Mouse (Mus musculus) kidney, adult 11 months (tissue): ENCODE measurements around the gene Snrnp70.
"Not testable (repeated sequence)": the region's sequence is repeated elsewhere in the genome, so short reads cannot be mapped to it uniquely, and the experiment has no call there.

Experiments used
- DNase-seq: peaks from one replicate; pipeline ENCODE4 v3.0.0; 2022

The Snrnp70 gene

DNA sequence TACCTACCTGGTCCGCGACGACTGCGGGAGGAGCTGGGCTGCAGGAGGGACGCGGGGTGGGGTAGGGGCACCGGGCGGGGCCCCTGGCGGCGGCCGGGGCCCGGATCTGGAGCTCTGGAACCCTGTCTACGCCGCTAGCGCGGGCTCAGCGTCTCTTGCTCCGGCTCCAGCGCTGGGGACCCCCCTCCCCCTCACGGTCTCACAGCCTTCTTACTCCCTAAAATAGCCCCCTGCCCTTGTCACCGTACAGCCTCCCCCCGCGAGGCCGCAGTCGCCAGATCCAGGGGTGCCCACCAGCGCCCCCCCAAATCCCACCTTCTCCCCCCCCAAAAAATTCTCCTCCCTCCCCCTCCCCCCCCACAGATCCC, 28.9 kb downstream of the Snrnp70 start, which contains the start of gene Ppfia3:
Gene Ppfia3, minus strand, starts transcription at position 368 of the 368 bp plus-strand sequence.
- no peak for DNase-seq

DNA sequence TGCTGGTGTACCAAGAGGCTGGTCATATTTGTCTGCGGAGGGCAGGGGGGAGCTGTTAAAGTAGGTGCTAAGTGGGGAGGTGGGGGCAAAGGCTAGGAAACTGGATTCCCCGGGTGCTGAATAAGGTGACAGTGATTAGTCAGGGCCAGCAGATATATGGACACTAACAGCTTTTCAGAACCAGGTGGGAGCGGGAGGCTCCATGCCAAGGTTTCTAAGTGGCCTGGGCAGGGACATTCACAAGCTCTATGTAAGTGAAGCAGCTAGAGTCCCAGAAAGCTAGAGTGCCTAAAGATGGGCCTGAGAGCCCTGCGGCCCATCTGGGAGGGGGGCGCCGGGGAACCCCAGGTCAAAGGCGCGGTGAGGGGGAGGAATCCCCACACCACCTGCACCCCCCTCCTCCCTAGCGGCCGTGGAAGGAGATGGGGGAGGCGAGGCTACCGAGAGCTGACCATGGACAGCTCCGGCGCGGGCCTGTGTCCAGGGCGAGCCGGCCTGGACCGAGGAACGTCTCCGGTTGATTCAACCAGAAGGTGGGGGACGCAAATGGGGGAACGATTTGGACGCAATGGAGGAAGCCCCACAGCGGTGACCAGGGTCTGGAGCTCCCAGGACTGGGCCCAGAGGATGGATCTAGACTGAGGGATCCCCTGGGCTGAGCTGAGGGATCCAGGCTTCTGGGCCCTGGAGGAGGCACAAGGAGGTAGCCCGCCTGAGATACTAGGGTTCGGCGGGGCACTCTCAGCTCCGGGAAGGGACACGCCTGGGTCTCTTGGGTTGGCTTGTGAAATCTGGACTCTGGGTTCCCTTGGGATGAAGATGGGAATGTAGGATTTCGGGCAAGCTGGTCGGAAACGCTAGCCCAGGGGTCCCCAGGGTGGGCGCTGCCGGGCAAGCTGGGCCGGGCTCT, 29.5 kb downstream of the Snrnp70 start:
- peak; percentile 34 for DNase-seq

DNA sequence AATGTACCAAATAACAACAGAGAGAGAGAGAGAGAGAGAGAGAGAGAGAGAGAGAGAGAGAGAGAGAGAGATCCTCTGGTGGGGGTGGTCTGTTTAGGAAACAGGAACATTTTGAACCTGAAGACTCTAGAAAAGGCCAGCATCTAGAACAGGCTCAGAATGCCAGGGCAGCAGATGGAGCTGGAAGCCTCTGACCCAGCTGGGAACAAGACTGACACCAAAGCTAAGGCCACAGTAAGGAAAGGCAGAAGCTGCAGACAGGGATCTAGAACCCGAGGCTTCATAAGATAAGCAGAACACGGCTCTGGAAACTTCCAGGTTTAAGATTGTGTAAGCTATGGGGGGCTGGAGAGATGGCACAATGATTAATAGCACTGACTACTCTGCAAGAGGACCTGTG, 31.6 kb downstream of the Snrnp70 start:
- DNase-seq = no peak

DNA sequence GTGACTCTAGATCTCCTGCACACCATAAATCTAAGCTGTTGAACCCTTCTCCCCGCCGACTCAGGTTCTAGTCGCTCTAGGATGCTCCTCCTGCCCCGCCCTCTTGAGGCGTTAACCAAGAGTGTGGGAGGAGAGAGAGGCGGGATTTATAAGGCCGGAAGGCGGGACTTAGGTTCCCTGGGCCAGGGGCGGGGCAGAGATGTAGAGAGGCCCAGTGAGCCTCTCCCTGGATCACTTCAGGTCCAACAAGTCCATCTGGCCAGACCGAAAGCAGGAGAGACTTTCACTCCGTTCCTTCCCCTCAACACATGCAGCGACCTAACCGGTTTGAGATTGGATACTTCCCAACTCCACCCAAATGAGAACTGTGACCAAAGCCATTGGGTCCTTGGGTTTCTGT, 32.7 kb downstream of the Snrnp70 start:
- DNase-seq = peak; percentile 31

DNA sequence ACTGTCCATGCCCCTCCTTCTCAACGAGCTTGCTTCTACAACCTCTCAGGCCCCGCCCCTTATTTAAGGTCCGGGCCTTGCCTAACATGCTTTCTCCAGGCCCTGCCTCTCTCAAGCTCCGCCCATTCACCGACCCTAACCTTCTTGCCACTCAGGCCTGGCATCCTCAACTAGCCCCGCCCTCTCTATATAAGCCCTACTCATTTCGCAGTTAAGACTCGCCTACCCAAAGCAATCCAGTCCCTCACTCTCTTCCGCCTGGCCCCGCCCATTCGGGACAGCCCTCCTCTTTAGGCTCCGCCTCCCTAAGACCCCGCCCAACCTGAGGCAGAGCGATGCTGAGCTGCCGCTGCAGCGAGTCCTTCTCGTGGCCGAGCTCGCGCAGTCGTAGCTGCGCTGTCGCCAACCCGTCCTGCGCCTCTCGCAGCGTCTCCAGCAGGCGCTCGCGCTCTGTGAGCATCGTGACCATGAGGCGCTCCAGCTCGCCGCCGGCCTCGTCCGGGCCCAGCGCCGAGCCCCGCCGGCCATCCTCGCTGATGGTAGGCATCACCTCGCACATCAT, 34.2 kb downstream of the Snrnp70 start:
- DNase-seq = peak; percentile 68

DNA sequence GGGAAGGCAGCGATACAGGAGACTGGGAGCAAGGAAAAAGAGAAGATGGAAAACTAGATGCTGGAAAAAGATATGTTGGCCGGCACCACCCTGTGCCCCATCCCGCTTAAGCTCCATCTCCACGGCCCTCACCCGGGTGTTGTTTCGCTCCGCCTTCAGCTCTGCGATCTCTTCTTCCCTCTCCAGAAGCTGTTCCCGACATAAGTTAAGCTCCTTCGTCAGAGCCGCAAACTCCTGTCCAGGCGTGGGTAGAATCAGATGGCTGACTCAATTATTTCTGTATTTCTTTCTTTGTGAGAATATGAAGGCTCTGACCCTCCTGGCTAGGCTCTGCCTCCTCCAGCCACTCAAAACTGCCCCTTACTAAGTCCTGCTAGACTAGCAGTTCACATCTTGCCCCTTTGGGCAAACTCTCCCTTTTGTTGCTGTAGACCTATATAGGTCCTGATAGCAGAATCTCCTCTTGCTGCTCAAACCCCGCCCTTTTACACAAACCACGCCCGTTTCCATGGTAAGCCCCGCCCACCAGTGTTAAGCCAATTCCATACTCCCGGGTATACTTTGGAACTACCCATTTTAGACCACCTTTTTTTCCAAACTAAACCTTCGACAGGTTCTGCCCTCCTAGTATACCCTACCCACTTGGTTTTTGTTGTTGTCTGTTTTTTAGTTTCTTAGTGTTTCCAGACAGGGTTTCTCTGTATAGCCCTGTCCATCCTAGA, 35.0 kb downstream of the Snrnp70 start:
- DNase-seq = no peak

DNA sequence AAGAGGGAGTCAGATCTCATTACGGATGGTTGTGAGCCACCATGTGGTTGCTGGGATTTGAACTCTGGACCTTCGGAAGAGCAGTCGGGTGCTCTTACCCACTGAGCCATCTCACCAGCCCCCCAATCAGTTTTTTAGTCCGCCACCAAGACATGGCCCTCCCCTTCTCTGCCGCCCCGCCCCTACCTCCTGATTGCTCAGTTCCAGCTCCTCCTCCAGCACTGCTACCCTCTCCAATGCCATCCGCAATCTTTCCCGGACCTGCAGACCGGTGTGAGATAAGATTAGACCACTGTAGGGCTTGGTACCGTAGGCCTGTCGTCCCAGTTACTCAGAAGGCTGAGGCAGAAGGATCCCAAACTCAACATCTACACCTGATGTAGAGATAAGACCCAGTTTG, 36.5 kb downstream of the Snrnp70 start:
- DNase-seq = not testable (repeated sequence)

DNA sequence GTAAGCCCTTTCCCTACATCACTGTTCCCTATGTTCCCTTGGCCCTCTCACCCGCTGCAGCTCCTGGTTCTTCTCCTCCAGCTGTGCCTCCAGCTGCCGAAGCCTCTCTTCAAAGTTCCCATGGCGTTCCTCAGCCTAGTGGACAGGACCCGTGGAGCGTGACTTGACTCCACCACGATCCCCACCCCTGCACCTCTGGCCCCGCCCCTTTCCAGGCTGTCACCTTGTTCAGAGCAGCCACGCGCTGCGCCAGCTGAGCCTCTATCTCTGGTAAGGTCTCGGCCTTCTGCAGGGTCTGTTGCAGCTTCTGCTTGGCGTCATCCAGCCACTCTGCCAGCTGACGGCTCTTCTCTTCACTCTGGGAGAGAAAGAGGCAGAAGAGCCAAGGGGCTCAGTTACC, 39.5 kb downstream of the Snrnp70 start:
- no peak for DNase-seq

DNA sequence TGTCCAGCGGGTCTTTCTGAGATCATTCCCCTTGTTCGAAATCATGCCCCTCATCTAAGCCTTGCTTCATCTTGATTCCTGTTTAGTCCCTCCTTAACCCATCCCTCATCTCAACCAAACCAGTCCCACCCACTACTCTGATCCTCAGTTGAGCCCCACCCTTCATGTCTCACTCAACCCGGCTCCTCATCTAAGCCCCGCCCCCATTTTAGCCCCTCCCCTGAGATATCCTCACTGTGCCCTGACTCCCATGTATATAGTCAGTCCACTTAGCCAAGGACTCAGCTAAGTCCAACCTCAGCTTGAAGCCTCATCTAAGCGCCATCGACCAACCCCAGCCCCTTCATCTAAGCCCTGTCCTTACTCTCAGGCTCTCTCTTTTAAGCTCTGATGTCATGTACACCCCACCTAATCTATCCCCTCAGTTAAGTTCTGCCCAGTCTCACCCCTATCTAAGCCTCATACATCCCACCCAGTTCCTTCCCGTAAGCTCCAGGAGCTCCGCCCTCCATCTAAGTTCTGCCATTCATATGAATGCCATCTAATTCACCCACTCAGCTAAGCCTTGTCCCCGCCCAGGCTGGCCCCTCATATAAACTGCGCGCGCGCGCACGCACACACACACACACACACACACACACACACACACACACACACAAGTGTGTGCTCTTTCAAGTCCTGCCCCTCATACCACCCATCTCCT, 40.1 kb downstream of the Snrnp70 start:
- no peak for DNase-seq

DNA sequence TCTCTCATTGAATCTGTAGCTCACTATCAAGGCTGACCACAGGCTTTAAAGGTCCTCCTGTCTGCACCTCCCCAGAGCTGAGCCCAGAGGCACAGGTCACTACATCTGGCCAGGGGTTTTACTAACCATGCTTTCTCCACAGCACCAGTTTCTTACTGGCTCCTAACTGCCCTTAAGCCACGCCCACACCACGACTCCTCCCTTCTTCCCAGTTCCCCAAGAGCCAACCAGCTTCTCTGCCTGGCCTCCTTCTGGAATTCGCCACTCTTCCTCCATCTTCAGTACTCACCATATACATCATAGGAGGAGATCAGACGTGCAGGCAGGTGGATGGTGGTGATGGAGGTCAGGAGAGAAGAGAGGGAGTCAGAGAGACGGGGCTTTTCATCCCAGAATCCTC, 42.5 kb downstream of the Snrnp70 start:
- no peak for DNase-seq

DNA sequence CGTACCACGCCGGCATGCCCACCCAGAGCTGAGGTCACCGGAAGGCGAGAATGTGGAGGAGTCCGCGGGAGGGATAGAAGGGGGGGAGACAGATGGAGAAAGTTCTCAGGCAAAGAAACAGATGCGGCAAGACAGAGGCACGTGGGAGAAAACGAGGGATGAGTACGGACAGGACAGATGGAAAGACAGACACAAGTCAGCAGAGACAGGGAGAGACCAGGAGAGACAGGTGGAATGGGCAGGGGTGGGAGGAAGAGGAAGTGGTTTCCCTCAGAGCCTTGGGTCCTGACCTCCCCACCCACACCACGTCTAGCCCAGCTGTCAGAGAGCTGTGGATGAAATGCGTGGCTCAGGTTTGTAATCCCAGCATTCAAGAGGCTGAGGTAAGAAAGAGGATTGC, 48.6 kb downstream of the Snrnp70 start:
- no peak for DNase-seq

DNA sequence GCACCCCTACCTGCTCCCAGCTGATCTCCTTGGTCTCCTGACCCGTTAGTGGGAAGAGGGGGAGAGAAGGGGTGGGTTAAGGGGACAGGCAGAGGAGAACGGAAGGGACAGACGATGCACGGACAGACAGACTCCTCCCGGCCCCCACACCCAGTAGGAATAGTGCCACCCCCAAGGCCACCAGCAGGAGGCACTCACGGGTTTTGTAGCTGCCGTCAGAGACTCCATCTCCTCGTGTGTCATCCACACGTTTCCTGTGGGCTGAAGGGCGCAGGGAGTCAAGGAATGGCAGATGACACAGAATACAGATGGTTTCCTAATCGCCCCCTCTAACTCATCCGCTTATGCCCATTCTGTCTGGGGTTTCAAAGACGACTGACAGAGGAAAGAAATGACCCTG, 52.0 kb downstream of the Snrnp70 start:
- no peak for DNase-seq

DNA sequence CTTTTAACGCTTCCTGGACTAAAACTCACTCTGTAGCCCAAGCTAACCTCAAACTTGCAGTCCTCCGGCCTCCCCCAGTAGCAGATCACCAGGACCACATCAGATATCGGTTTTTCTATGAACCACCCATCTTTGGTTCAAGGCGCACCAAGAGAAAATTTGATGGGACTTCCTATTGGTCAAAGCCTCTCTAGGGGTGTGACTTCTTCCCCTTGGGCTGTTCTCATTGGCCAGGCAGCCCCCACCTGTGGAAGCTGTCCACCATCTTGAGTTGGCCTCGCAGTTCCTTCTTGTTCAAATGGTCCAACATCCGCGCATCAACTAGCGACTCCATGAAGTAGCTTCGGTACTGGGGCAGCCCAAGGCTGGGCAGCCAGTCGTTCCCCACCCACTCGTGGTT, 53.5 kb downstream of the Snrnp70 start:
- DNase-seq = no peak

DNA sequence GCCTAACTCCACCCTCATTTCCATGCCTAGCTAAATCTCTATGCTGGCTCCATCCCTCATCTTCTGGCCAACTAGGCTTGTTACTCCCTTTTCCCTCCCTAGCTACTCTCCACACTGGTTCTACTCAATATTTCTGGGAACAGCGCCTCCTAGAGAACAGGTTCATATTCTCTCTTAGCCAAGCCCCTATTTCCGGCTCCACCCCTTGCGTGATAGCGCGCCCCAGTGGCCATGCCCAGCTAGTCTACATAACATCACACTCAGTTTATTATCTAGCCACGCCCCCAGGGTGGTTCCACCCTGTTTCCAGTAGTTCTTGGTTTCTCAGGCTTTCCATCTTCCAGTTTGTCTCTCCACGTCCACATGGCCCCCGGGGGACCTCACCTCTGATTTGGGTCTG, 54.2 kb downstream of the Snrnp70 start:
- peak; percentile 75 for DNase-seq

DNA sequence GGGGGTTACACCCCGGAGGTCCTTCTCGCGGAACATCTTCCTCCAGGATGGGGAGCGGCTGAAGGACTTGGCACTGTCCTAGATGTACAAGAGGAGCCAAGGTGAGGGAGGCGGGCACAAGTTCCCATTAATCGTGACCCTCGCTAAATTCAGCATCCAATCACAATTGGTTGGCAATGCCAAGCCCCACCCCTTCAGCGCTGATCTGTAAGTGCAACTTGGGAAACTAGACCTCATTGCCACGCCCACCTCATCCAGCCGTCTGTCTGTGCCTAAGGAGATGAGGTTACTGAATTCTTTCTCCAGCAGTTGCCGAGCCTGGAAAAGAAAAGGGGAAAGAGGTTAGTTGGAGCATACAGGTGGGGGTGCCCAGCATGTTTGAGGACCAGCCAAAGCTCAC, 54.9 kb downstream of the Snrnp70 start:
- DNase-seq = peak; percentile 59

DNA sequence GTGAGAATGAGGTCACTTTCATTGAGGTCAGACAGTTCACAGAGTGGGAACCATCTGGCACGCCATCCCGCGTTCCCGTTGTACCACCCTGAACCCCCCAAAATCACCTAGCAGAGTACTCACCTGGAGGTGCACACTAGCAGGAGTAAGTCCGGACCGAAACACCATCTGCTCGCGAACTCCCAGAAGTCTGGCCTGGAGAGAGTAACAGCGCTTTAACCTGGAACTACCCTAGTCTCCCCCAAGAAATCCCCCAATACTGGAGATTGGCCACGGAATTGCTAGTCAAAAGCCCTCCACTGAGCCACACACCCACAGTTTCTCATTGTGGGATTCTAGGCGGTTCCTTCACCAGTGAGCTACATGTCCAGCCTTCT, 55.5 kb downstream of the Snrnp70 start:
- no peak for DNase-seq

DNA sequence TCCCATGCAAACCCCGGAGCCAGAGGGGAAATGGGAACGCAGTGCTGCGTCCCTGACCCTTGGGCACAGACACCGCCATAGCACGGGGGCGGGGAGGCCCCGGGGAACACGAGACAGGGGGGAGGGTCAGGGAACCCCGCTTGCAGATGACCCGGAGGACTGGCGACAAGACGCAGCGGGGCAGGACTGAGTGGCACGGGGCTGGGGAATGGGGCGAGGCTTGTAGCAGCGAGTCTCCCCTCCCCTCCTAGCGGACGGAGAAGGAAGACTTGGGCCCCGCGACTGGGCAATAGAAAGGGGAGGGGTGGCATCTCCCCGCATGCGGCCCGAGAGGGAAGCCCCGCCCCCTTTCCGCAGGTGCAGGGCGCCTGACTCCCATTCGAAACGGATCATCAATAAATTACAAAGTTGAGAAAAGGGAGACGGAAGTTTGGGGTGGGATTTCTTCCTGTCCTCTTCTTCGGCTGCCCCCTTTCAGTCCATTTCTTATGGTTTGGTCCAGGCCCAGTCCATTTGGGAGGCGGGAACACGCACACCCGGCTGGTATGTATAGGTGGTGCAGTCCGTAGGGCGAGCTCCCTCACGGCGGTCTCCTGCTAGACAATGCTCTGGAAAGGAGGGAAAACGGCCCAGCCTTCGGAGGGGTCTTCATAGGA, 56.0 kb downstream of the Snrnp70 start:
- DNase-seq = peak; percentile 61

DNA sequence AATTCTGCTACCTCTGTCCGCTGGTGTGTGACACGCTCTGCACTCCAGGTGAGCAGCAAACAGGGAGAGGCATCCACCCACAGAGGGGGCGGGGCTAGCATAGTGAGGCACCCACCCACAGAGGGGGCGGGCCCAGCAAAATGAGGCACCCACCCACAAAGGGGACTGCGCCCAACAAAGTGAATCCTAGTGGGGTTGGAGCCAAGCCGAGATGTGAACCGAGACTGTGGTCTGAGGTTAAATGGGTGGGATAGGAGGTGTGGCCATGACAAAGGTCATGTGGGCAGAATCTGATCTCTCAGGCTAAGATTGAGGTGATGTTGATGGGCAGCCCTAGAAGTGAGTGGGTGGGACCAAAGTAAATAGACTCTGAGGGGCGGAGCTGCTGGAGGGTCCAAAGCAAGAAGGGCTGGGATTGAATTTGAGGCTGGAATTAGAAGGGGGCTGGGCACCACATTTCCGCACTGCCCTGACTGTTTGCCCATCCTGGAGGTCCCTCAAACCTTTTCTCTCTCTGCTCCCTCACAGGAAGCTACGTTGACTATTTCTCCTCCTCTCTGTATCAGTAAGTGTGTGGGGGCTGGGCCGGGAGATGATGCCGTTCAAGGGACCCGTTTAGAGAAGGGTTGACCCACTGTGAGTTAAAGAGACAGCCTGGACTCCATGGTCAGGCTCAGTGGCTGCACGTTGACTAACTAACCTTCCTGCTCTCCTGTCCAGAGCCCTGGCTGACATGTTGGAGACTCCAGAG, 57.2 kb downstream of the Snrnp70 start:
- peak; percentile 49 for DNase-seq

DNA sequence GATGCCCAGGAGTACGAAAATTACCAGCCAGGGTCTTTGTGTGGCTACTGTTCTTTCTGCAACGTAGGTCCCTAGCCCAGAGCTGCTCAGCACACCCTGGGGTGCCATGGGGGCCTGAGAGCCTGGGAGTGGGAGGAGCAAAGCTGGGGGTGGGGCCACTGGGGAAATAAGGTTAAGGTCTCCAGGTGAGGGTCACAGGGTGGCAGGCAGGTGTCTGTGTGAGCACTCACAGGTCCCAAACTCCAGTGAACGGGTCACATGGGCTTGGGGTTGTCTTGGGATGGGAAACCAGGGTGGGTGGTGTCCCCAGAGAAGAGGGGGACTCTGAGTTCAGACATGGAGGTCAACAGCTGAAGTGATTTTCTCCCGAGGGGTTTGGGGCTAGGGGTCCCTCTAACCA, 58.1 kb downstream of the Snrnp70 start:
- no peak for DNase-seq

DNA sequence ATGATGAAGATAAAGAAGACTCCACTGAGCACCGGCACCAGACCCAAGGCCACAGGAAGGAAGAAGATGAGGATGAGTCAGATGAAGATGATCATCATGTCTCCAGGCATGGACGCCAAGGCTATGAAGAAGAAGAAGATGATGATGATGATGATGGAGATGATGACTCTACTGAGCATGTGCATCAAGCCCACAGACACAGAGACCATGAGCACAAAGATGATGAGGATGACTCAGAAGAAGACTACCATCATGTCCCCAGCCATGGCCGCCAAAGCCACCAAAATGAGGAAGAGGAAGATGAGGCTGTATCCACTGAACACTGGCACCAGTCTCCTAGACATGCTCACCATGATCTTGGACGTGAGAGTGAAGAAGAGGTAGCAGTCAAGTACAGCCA, 59.2 kb downstream of the Snrnp70 start:
- no peak for DNase-seq

DNA sequence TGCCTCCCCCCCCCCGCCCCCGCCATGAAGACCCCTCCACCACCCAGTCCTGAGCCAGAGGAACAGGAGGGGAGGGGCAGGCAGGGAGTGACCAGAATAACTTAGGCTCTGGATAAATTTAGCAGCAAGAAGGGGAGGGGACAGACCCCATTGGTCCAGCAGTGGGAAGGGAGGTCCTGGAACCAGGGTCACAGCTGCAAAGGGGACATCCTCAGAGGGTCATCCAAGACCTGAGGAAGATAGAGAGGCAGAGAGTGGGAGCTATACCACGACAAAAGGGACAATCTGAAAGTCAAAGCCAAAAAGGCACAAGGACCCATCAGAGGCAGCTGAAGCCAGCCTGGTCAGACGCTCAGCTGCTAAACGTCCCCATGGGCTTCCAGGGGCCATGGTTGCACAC, 60.5 kb downstream of the Snrnp70 start, which contains the start of gene Hrc:
Gene Hrc, plus strand, starts transcription at position 235 of the 400 bp plus-strand sequence.
- no peak for DNase-seq

DNA sequence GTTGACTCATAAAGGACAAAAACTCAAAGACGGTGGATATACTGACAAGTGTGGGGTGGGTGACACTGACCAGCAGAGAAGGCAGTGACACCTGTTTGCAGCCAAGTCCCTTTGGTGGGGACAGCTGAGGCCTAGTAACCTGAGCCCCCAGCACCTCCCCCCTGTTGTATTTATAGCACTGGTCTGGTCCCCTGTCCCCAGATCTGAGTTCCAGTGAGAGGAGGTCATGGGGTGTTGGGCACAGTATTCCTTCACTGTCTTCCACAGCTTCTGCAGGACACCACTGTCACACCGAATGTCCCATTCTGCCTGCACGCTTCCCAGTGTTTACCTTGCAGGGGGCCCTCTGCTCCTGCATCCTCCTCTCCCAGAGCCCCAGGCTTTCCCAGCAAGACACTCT, 60.9 kb downstream of the Snrnp70 start:
- DNase-seq = no peak
